Mouse (Mus musculus) kidney, adult 8-10 months (tissue): Measurements from ENCODE around the gene Fam124a.
A peak's percentile ranks its signal among the peaks of the same experiment; 100 is the strongest.
"Not testable (repeated sequence)": the region's sequence is repeated elsewhere in the genome, so short reads cannot be mapped to it uniquely, and the experiment has no call there.

ENCODE experiments used
- DNase-seq, 2 experiments: peaks; one replicate each; pipeline ENCODE4 v3.0.0; 2022

The Fam124a gene

DNA sequence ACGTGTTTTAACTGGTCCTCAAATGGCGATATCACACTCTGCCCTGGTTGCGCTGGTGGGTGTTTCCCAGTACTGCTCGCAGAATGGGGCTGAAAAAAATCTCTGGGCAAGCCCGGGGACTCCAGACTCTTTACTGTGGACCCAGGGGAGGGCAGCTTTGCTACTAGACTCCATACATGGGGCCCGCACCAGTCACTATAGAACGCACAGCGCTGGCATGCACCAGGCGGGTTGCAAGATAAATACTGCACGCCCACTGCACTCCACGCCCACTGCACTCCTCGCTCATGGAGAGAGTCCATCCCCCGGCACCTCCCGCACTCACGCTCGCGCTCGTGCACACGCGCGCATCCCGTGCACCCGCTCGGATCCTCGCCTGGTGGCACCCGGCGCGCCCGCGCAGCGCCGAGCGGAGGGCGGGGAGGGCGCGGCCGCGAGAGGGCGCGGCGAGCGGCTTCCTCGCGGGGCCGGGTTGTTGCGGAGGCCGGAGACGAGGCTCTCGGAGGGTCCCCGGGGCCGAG is at the start of gene Fam124a:
Gene Fam124a (plus strand): TSS at position 429 of the 521 bp plus-strand sequence.
- peak; percentile 26 to 28 for DNase-seq

DNA sequence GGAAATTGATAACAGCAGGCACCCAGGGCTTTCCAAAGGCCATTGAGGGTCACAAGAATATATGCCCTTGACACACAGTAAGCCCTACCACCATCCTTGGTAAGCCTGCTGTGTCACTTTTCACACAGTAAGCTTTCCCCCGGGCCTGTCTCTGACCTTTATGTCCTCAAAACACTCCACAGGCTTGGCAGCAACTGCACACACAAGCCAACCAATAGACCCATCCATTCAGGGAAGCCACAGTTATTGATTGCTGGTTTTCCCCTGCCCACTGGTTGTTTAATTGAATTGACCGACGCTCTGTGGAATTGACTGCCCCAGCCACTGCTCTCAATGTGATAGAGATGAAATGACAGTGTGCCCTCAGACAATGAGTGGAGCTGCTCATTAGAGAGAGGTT is 49.3 kb upstream of the Fam124a start:
- no peak for DNase-seq

DNA sequence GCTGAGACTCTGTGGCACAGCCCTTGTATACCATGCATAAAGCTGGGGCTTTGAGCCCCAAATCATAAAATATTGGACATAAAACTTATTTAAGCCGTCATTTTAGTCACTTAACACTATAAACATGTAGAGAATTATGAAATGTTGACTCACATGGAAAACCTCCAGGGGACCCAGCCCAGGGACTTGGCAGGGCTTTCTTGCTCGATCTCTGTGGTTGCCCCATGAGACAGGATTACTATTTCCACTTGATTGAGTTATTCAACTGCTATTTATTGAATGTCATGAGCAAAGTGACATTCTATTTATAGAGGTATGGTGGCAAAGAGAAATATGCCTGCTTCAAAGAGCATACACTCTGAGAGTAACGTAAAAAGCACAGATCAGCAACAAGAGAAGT is 46.2 kb upstream of the Fam124a start:
- no peak for DNase-seq

DNA sequence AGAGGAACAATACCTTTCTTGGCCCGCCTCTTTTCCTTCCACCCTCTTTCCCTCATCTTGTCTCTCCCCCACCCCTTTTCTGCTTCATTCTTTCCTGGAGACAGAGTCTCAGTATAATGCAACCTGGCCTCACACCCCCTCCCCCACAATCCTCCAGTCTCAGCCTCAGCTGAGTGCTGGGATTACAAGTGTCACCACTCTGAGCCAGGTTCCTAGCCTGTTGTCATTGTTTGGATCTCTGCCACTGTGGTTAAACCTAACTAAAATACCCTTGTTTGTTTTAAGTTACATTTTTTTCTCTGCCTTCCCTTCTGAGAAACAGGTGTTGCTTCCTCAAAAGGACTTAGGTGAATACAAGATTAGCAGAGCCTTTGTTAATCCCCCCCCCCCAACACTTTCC is 42.7 kb upstream of the Fam124a start:
- DNase-seq = no peak

DNA sequence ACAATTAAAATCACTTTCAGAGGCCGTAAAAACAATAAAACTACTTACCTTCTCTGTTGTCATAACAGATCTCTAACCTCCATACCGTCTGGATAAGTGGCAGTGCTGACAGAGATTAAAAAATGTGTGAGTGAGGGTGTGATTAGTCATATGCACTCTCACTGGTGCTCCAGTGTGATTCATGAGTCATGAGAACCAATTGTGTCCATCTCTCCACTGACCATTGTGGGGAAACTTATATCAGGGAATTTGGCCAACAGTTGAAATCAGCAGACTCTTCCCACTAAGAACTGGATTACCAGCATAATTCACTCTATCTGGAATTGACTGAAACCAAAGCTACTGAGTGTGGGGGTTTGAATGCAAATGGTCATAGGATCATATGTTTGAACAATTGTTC is 24.6 kb upstream of the Fam124a start:
- DNase-seq = no peak

DNA sequence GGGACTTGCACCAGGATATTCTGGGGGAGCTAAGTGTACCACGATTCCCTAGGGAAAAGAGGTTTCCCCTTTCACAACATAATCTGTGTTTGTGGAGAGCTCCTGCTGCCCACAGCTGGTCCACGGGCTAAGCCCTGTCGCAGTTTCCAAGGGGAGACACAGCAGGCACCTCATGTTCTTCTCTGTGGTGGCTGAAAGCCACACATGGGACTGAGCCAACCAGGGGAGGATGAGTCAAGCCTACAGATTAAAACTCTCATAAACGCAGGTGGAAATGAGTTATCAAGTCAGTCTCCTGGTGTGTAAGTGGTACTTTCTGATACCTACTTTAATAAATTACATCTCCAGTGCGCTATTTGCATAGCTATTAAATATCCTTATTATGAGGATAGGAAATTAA is 19.4 kb upstream of the Fam124a start:
- DNase-seq = no peak

DNA sequence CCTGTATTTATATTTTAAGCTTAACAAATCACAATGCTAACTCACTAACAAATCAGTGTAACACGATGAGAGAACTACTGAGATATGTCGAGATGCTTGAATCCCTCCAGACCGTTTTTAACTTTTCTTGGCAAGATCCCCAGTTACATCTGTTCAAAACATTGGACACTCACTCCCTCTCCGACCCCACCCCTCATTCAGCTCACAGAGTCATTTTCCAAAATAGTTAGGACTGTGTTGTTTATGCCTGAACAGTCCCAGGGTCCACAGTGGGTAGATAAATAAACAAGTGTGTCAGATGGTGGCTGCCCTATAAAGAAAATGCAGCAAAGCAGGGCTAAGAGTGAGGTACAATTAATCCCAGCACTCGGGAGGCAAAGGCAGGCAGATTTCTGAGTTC is 18.5 kb upstream of the Fam124a start:
- DNase-seq = no peak

DNA sequence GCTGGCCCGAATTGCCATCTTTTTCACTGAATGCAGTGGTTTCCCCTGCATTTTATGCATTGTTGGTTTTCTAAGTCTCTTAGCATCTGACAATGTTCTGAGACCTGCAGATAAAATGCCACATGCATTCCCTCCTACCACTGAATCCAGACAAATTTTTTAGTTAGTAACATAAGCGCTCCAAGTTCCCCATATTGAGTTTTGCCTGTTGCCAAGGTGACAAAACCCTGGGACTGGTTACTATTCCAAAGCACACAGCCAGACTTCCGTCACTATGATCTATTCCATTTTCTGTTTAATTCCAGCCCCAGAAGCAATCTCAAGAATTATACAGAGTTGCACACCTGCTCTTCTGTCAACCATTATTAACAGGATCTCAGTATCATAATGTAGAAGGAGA is 15.7 kb upstream of the Fam124a start:
- DNase-seq = no peak

DNA sequence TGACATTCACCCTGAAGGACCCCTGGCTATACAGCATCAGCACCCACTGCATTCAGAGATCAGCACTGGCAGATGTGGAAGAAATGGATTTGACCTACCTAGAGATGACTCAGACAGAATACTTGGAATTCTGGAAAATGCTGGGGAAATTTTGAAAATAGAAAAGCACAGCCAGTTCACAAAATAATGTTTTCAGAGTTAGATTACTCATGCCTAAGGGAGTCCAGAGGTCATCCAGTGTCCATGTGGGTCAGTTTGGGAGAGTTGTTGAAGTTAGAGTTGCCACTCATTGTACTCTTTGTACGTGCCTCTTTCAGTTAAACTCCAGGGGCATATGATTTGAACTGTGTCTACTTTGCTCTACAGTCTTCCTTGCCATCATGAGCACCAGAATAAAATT is 13.8 kb upstream of the Fam124a start:
- DNase-seq = no peak

DNA sequence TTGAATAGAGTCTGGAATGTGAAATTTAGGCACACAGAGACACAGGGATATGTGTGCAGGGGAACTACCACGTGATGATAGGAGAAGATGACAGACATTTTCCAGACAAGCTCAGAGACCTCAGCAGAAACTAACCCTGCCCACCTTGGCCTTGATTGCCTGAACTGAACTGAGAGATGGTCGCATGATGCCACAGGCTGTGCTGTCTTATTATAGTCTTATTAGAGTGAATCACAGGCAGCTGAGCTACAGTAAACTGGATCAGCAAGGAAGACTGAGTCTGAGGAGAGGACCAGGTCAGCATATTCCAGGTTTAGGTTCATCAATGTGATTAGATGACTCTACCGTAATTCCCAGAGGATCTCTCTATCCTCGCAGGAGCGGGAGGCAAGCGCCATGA is 9.2 kb upstream of the Fam124a start:
- no peak for DNase-seq

DNA sequence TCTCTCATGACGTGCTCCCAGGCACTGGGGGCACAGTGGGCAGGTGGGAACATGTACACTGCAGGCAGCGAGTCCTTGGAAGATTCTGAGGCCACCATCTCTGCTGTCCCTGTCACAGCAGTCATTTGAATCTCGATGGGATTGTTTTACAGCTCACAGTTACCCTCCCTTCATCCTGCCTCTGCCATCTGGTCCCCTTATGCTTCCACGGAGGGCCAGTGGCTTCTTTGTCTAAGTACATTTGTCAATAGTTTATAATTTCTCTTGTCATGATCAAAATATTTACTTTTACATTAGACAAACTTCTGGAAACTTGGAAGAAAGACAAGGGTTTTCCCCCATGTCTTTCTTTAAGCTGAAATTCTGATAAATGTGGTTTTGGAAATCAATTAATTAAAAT is 8.8 kb upstream of the Fam124a start:
- DNase-seq = no peak

DNA sequence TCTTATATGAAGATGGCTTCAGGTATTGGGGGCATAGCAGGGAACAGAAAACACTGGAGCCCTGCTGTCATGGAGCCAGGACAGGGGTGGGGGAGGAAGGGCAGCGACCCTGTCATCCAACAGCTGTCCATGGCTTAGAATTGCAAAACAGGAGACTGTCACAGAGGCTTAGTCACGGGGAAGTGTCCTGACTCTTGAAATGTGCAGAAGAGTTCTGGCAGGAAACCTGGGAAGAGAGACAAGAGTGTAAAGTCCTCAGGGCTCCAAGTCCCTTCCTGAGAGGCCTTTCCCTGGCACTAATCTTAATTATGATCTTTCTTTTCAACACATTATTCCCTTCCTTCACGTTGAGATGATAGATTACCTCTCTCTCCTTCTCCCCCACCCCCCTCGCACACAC is 5.4 kb upstream of the Fam124a start:
- DNase-seq = no peak

DNA sequence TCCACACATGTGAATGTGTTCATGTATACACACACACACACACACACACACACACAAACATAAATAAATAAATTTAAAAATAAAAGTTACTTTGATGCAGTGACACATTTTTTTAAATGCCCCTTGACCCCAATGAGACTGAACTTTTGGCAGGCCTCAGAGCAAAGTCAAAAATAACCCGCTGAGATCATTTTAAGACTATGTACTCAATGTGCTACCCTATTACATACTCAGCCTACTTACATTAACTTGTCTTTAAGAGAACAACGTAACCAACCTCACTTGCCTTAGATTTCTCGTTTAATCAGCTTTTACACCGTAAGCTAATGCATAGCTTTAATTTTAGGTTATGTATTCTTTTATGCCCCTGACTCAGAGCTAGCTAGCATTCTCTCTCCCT is 2.8 kb upstream of the Fam124a start:
- no peak for DNase-seq

DNA sequence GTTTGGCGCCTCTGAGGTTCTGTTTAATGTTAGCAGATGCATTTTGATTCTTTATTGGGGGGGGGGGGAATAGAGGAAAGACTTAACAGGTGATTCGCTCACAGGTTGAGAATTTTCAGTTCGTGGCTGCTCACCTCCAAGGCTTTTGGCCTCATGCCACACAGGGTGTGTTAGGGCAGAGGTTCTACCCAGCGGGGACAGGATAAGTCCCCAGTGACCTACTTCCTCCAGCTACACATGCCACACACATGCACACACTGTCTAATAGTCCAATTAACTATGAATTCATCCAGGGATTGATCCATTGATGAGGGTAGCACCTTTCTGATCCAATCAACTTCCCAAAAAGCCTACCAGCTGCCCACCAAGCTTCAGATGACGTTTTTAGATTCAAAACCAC is 1.8 kb upstream of the Fam124a start:
- DNase-seq = no peak

DNA sequence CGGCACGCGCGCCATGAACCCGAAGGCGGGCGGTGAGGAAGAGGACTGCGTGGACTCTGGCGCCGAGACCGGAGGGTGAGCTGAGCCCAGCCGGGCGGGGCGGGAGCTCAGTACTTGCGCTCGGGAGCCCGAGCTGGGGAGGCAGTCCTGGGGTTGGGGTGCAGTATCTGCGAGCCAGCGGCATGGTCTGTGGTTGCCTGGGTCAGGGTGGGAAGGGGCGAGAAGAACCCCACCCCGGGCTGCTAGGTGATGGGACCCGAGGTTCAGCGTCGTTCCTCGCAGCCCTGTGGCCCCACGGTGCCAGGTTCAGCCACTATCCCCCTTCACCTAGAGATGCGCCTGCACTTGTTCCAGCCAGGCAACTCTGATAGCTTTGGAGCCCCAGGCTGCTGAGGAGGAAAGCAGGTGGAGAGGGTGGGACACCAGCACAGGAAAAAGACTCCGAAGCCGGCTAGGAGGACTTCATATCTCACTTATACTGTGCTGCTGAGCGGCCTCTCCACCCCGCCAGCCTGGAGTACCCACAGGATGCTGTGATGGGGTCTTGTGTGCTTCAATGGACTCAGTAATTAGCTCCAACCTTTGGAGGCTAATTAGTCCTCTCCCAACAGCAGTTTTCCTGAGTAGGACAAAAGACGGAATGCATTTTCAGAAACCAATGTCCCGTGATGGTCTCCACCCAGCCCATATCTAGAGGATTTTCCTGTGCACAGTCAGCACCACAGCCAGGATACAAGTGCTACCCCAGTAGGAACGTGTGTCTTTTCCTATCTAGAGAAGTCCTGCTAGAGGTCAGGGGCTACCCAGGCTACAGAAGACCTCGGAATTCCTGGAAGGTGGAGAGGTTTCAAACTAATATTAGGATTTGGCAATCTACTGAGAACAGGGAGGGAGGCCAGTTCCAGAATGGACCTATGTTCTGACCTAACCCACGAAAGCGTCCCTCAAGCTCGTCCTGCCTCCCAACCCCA is 588 bp downstream of the Fam124a start:
- DNase-seq = no peak

DNA sequence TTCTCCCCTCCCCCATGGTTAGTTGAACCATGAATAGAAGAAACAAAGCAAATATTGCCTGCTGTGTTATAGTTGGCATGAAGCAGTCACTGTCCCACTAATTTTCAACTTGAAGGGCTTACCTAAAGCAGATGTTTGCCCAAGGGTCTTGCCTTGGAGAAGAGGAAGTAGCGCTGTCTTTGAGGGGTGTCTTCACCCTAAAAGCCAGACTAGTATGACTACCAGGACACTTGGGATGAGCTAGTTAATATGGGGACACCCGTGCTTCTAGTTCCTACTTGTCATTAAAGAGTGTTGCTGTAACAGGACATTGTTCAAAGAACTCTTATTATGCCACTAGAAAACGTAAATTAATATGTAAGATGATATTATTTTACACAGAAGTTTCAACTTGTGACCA is 1.6 kb downstream of the Fam124a start:
- DNase-seq = no peak

DNA sequence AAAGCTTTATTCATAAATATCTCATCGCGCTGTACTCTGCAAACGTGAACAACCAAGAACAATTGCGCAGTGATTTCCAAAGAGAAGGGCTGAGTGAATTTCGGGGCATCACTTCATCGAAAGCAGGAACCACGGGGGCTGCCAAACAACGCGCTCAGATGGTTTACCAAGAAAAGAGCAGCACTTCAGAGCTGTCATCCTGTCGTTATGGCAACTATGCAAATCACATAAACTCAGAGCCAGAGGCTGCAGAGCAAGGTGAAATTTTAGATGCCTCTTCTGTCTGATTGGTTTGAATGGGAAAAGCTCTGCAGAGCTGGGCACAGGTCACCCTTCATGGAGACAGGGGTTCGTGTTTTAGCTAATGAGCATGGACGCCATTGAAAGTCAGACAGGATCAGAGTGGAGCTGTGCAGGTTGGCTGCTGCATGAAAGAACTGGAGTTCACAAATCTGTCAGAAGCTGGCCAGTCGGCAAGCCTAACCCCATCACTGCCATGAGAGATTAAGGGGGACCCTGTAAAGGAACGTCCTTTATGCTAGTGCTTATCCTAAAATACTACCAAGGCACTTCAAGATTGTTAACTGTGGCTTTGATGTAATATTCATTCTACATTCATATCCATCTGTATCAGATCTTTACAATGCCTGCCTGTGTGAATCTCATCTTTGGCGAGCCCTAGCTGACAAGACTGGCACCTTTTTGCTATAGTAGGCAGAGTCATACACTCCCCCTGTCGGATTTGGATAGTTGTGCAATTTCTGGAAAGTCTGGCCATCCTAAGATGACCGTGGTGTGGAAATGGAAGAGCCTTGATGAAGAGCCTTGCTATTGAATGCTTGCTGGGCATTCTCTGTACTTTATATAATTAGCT is 6.6 kb downstream of the Fam124a start:
- DNase-seq = no peak

DNA sequence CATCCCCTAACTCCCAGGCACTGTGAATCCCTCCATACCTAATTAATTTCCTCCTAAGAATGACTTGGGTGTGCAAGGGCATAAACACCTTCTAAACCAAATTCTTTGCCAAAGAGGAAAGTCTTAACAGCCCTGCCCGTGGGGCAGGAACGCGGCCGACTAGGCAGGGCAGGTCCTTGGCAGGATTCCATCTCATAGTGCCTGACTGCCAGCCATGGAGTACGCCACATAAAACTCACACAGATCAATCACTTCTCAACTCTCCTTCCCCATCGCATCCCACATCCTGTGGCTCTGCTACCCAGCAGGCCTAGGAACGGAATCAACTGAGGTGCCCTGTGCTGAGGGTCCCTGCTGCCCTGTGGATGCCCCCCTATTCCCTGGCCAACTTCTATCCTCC is 8.1 kb downstream of the Fam124a start:
- DNase-seq = peak; percentile 42 to 43

DNA sequence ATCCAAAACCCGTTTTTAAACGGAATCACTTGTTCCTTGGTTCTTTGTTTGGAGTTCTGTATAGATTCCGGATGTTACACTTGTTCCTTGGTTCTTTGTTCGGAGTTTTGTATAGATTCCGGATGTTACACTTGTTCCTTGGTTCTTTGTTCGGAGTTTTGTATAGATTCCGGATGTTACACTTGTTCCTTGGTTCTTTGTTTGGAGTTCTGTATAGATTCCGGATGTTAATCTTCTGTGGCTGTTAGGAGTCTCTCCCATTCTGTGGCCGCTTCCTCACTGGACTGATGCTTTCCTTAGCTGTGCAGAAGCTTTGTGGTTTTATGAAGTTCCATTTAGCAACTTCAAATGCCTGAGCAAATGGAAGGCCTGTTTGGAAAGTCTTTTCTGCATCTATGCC is 11.3 kb downstream of the Fam124a start, which contains the start of gene Gm4131:
Gene Gm4131 (minus strand): TSS at position 101 of the 400 bp plus-strand sequence.
- DNase-seq = not testable (repeated sequence)

DNA sequence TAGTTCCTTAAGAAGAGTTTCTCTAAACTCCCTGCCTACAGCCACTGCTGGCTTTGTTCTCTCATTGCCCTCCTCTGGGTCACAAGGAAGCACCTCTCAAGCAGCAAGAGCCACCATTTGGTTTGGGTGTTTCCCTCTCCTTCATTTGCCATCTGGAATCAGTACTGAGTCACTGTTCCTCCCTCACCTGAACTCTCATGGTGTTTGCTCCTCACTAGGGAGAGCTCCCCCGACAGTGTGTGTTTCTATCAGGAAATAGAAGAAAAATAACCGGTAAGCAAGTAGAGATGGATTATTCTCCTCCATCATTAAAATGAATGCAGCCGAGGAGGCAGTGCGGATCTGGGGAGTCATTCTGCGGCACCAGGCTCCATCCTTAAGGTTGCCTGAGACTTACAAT is 13.9 kb downstream of the Fam124a start:
- no peak for DNase-seq

DNA sequence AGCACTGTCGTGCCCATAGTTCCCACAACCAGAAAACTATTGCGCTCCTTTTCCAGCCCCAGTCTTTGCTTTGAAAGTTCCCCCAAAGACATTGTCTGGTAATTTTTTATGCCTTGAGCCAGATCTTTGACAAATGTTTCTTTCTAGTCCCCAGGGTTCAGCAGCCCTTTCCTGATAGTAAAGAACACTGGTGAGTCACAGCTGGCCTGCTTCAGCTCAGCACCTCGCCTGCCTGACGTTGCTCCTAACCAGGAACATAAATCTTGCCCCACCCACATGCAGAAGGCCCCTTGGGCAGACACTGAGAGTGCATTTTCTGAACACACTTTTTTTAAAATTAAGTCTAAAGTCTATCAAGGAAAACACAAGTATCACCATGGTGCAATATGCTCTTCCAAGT is 14.8 kb downstream of the Fam124a start:
- DNase-seq = no peak

DNA sequence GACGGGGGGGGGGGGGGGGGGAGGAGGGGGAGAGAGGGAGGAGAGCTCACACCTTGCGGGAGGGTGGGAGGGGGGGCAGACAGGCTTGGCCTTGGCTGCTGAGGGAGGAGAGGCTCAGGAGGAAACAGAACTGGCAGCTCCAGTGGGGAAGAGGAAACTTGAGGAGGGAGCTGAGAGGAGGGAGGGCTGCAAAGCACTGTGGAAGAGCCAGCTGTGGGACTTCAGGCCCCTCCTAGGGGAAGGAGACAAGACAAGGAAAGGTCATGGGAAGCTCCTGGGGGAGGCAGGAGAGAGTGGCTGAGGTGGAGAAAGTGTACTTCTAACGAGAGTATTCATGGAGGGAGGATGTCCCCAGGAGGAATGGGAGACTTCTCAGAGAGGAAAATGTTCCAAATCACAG is 17.9 kb downstream of the Fam124a start:
- no peak for DNase-seq

DNA sequence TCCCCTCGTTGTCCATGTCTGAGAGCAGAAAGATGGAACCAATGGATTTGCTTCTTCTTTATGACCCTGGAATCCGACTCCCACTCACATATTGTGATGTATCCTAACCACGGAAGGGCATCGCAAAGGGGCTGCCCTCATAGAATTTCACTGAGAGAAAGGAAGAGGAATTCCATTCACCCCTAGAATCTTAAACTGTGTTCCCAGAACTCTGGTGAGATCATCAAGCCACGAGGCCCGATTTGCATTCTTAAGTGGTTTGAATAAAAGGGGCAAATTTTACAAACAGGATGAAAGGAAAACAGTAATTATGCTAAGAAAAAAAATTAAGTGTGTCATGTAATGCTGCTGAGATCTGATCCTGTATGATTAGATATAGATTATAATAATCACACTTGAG is 19.4 kb downstream of the Fam124a start:
- no peak for DNase-seq

DNA sequence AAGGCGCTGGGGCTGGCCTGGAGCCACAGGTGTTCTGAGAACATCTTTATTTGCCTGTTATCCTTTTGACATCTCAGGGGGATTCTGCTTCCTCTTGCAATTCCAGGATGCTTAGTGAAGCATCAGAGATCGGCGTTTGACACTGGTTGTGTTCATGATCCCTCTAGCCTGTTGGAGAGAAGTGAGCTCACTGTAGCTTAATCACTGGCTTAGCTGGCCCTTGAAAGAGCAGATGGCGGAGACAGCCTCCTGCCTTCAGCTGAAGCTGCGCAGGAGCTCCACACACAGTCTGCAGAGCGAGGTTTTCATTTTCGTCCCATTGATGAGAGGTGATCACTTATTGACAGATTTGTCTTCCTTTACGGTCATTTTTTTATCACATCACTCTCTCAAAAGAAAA is 20.3 kb downstream of the Fam124a start:
- no peak for DNase-seq
